Mouse (Mus musculus): ENCODE results near the gene Tmem106c.

Gene Tmem106c

GRCm38 (mm10) chr15:97952889-97953189 lies 11.2 kb upstream of the Tmem106c start:
- no peak for DNase-seq (ENCODE audit: low spot score in 2 of 2)

DNA sequence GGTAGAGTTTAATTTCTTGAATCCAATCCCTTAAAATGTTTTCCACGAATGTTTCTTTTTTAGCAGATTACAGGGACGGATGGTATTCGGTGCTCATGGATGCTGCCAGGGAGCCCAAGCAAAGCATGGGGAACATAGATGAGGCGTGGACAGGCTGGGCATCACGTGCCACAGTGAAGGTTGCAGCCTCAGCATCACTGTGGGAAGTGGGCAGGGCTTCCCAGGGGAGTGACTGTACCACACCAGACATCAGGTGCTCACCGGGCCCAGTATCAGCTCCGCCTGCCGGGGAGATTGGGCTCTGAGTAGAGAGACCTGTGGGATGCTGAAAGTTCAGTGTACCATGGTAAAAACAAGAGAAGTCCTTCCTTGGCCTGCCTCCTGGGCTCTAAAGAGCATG lies 9.3 kb upstream of the Tmem106c start:
- no peak for DNase-seq (ENCODE audit: low spot score in 2 of 2)

DNA sequence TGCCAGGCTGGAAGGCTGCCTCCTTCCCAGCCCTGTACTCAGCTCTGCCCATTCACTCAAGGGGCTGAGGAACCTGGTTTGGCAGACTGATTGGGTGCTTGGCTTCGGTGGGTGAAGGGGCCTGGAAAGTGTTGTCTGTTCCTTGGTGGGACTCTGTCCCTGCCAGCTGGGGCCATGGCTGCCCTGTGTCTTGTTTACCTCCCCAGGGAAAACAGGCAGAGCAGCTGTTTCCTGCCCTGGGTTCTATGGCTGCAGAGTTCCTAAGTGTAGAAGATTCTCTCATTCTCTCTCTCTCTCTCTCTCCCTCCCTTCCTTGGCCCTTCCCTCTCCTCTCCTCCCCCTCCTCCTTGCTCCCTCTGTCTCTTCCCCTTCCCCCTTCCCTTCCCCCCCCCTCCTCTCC lies 8.7 kb upstream of the Tmem106c start:
- no peak for DNase-seq (ENCODE audit: low spot score in 2 of 2)

- DNase-seq (ENCODE audit: low spot score in 2 of 2) = no peak
These were observed 8.3 kb upstream of the Tmem106c start for GRCm38 (mm10) chr15:97955742-97956141.

- DNase-seq (ENCODE audit: low spot score in 2 of 2) = no peak
These were observed 7.6 kb upstream of the Tmem106c start for GRCm38 (mm10) chr15:97956416-97956815.

DNA sequence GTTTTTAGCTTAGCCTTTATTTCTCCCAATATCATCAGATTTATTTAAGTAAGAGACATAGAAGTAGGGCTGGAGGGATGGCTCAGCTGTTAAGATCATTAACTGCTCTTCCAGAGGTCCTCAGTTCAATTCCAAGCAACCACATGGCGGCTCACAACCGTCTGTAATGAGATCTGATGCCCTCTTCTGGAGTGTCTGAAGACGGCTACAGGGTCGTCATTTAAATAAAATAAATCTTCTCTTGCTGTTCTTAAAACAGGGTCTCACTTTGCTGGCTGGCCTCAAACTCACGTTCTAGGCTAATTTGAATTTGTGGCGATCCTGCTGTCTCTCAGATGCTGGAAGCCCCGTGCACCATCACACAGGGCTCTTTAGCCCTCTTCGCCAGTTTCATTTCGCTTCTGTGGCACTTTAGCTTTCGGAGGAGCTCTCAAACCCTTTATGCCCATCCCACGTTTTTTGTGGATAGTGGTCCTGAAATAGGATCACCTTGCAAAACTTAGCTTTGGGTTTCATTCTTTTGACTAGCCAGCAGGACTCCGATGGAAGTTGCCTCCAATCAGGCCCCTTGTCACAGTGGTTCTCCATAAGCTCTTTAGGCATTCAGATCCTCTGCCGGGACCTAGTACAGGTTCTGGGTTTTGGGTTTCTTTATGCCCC lies 541 bp upstream of the Tmem106c start:
- no peak for DNase-seq (ENCODE audit: low spot score in 2 of 2)

DNA sequence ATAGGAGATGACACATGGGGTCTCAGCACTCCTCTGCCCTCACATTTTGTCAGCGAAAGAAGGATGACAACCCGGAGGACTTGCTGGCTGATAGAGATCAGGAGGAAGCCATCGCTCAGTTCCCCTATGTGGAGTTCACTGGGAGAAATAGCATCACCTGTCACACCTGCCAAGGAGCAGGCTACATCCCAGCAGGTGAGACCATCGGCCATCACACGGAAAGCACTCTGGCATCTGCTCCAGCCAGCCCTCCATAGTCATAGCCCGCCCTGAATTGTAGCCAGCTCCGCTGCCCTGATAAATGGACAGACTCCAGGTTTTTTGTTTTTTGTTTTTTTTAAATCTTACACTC lies 812 bp downstream of the Tmem106c start:
- DNase-seq (ENCODE audit: low spot score in 2 of 2) = no peak

DNA sequence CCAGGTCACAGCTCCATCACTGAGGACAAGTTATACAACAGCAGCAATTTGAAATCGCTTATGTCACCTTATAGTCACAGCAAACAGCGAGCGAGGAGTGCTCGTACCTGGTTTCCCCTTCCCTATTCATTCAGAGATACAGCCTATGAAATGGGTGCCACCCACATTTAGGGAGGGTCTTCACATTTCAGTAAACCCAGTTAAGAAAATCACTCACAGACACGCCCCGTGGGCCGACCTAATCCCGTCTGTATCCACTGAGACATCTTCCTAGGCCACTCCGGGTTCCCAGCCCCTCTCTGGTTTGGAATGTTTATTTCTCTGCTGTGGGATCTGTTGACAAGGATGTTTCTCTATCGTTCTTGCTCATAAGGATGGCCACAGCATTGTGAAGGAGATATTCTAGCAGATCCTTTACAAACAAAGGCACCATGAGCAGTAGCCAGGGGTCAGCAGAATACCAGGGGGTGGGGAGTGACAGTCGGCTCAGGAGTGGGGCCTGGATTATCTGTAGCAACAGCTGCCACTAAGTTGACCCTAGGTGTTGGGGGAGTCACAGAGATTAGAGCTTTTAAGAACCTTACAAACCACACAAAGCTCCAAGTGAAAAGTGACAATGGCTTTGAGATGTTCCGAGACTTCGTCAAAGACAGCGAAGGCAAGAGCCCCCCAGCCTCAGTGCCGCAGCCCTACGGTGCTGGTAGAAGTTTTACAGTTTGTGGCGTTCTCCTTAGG lies 1.5 kb downstream of the Tmem106c start:
- DNase-seq (ENCODE audit: low spot score in 2 of 2) = no peak

DNA sequence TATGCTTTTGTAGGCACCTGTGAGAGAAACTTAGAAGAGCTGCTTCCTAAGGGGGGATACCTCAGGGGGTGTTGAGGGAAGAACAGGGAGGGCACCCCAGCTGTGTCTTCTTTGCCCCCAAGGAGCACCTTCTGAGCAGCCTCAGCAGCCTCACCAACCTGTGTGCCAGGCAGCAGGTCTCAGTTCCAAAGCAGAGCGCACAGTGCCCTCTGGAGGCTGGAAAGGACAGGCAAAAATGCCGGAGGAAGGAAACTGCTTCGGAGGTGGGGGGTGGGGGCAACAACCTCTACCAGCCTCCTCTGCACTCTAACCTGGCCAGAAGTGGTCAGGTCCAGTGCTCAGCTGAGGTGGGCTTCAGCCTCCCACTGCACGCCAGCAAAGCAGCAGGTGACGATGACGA lies 6.3 kb downstream of the Tmem106c start:
- no peak for DNase-seq (ENCODE audit: low spot score in 2 of 2)

GRCm38 (mm10) chr15:97972580-97972979 lies 8.6 kb downstream of the Tmem106c start:
- no peak for DNase-seq (ENCODE audit: low spot score in 2 of 2)

- DNase-seq (ENCODE audit: low spot score in 2 of 2) = no peak
These were observed 9.4 kb downstream of the Tmem106c start for GRCm38 (mm10) chr15:97973248-97974005.

- no peak for DNase-seq (ENCODE audit: low spot score in 2 of 2)
These were observed 17.6 kb downstream of the Tmem106c start for GRCm38 (mm10) chr15:97981560-97981959.

GRCm38 (mm10) chr15:97989544-97989943 lies 25.5 kb downstream of the Tmem106c start:
- no peak for DNase-seq (ENCODE audit: low spot score in 2 of 2)

GRCm38 (mm10) chr15:97990124-97990523 lies 26.1 kb downstream of the Tmem106c start:
- DNase-seq (ENCODE audit: low spot score in 2 of 2) = no peak

DNA sequence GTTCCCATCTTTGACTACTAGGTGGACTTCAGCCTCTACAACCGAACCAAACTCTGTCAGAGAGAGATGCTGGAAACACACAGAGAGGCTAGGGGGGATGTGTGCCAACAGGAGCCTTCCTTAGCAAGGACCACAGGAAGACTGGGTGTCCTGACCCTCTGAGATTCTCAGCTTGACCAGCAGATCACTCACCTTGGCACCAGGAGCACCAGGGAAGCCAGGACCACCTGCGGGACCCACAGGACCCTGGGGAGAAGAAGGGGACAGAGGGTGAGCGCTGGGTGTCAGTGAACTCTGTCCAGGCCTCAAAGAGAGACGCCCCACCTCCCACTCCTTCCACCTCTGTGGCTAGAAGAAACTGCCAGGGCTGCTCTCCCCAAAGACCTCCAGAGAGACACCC lies 26.7 kb downstream of the Tmem106c start:
- DNase-seq (ENCODE audit: low spot score in 2 of 2) = no peak

GRCm38 (mm10) chr15:97991285-97991895 lies 27.4 kb downstream of the Tmem106c start:
- DNase-seq (ENCODE audit: low spot score in 2 of 2) = no peak

GRCm38 (mm10) chr15:97992027-97992711 lies 28.2 kb downstream of the Tmem106c start:
- no peak for DNase-seq (ENCODE audit: low spot score in 2 of 2)

DNA sequence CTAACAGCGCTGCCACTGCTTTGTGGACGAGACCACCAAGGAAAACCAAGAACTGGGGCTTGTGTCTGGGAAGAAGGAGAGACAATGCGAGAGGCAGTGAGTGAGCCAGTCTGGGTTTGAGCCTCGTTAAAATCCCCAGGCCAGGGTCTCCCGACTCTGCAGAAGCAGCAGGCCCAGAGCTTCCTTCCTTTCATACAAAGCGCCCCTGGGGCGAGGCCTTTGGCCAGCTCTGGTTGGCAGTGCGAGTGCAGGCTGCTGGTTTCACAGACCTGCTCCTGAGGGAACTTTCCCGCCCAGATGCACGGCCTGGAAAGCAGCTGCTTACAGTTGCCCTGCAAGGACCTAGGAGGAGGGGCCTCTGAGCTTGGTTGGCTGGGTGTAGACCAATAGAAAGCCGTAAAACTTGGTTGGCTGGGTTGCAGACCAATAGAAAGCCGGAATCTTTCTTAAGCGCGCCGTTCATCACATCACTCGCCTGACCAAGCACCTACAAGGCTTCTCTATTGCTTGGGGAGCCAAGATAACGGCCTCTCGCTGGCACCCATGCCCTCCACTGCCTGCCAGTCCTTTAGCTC lies 28.8 kb downstream of the Tmem106c start:
- peak; percentile 66 to 71 for DNase-seq (ENCODE audit: low spot score in 2 of 2)

DNA sequence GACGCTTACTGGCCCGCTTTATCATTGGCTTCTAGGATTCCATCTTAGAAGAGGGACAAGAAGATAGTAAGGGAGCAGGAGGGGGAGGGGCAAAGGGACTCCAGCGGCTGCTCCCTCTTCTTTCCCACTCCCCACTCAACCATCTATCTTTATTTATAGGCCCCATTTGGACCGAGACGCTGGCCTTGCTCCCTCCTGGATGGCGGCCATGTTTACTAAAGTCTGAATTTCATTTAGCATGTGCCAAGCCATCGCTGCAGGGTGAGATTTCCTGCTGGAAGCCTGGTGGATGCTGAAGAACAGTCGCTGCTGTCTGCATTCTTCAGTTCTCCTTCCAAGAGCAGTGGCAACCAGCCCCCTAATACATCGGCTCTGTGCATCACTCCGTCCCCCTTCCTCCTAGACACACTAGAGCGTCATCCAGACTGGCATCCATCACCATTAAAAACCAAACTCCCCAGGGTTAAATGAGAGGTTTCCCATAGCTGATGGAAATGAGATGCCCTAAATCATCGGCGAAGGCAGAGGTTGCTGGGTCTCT lies 32.8 kb downstream of the Tmem106c start:
- DNase-seq (ENCODE audit: low spot score in 2 of 2) = no peak

DNA sequence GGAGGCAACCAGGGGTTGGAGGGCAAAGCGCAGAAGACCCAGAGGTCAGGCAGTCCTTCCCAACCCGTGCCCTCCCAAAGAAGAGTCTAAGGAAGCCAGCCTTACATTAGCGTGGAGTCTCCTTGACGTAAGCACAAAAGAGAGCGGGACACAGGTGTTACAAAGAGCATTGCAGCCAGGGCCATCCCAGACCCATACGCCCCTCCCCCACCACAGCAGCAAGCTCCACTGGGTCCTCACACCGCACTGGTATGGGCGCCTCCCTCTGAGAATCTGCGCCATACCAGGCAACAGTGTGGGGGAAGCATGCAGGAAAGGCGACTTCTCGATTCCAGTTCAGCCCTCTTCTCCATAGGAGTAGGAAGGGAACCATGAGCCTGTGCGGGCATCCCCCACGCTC lies 35.5 kb downstream of the Tmem106c start:
- no peak for DNase-seq (ENCODE audit: low spot score in 2 of 2)

DNA sequence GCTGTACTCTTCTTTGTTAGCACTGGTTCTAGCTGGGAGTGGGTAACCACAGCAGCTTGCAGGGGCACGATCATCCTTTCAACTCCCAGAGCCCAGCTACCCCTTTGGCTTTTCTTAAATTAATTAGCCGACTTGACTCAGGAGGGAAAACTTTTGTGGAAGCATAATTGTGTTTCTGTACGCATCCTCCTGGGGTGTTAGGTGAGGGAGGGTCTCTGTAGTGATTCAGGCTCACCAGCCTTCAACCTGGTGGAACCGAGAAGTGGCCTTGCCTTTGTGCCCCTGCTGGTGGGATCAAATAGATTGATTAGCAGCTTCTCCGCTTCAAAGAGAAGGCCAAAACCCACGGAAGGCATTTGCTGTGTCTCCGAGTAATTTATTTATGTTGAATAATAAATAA lies 36.0 kb downstream of the Tmem106c start:
- no peak for DNase-seq (ENCODE audit: low spot score in 2 of 2)
